Mouse (Mus musculus): ENCODE data around the gene Dnlz. TPM values are rescaled to one million over a fixed set of nuclear protein-coding genes. Genes with fewer than 3 reads are reported as not detected.

Dnlz gene
- total RNA-seq, 2 experiments from 2014 or later, result 26.3 to 27.8 TPM

DNA sequence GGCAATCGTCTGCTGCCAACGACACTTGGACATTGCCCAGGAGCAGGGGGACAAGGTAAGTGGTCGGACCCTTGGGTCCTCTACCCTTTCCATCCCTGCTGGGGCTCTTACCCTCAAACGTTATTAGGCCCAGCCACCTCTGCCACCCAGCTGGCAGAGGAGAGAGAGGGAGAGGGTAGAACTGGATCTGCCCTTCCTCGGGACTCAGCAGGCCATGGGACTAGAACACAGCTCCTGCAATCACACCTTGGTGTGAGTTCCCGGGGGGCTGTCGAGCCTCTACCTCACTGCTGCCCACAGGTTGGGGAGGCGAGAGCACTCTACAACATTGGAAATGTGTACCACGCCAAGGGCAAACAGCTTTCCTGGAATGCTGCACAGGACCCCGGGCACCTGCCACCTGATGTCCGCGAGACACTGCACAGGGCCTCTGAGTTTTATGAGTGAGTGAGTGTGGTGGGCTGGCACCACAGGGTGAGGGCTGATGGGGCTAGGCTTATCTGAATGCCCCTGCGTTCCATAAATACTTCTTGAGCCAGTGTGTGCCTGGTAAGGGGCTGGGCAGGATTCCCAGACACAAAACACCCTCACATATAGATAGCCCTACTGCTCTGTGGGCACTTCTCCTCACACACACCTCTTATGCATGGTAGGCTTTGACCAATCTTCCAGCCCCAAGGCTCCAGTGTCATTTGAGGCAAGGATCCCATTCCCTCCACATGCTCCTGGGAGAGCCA is 28.2 kb downstream of the Dnlz start:
- DNase-seq (ENCODE audit: extremely low spot score in 1 of 2, low spot score in 1 of 2), result no peak

DNA sequence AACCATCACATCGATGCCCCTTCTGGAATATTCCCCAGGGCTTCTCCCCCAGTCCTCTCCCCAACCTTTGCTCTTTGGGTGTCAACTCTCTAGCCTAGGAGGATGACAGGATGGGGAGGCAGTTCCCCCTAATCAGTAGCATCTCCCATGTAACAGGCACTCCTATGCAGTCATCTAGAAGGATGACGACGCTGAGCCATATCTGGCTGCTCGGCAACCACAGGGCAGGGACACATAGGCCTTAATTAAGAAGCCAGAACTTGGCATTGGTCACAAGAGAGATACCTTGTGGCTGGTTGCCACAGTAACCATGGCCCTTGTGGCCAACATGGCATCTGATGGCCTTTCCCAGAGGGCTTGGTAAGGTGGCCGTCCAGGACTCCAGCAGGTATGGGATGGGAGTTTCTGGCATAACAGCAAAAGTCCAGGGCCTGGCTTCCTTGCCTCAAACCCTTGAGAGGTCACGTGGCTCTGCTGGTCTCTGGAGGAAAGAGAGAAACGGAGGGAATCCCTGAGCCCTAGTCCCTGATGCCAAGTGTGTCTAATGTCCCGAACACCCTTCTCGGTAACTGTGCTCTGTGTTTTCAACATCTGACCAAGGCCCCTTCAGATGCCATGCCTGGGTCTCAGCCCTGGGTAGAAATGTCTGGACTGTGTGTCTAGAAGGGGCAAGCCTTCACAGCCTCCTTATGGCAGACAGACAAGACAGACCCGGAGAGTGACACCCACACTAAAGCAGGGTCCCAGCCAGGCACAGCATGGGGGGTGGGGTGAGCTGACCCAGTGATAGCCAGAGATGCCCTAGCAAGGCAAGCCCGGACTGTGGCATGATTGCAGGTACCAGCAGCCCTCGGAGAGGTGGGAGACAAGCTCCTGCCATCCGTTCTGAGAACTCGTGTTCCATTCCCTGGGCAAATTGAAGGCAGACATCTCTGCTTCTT is 31.4 kb downstream of the Dnlz start:
- no peak for DNase-seq (ENCODE audit: extremely low spot score in 1 of 2, low spot score in 1 of 2)

DNA sequence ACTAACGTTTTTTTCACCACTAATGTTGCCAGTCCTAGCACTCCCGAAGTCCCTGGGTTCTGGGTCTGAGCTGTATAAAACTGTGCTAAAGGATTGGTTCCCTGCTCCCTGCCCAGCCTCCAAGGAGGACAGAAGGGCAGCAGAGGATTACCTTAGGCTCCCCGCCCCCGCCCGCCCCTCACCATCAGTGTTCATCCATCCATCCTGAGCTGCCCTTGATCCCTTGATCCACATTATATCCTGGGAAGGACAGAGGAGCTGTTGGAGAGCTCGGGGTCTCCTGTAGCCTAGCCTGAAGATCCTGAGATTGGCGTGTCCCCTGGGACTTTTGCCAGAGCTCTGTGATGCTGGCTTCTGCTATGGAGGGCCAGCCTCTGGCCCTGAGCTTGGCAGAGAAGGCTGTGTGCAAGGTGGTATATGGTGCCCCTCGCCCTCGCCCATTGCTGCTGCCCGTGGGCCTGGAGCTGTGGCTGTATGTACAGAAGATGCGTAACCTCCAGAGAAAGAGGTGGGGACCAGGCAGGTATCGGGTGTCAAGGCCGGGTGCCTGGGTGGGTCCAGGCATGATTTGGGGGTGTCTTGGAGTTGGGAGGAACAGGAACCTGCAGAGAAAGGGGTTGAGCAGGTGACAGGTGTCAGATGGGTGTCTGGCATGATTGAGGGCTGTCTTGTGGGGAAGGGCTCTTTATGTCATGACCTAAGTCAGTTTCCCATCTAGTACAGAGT is 32.2 kb downstream of the Dnlz start:
- DNase-seq (ENCODE audit: extremely low spot score in 1 of 2, low spot score in 1 of 2), result no peak

DNA sequence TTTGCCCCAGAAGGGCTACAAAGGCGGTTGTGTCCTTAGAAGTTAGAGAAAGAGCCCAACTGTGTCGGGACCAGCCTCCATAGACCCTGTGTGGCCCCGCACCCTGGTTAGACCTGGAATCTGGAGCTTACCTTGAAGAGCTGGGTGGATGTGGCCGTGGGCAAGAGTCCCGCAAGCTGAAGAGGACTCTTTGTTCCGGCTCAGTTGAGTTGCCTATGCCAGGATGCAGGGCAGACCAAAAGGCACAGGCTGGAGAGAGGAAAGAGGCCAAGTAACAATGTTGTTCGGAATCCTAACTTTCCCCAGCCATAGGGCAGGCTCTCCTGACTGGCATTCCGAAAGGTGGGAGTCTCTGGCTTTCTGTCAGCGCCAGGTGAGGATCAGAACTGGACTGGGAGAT is 32.8 kb downstream of the Dnlz start:
- DNase-seq (ENCODE audit: extremely low spot score in 1 of 2, low spot score in 1 of 2), result no peak

DNA sequence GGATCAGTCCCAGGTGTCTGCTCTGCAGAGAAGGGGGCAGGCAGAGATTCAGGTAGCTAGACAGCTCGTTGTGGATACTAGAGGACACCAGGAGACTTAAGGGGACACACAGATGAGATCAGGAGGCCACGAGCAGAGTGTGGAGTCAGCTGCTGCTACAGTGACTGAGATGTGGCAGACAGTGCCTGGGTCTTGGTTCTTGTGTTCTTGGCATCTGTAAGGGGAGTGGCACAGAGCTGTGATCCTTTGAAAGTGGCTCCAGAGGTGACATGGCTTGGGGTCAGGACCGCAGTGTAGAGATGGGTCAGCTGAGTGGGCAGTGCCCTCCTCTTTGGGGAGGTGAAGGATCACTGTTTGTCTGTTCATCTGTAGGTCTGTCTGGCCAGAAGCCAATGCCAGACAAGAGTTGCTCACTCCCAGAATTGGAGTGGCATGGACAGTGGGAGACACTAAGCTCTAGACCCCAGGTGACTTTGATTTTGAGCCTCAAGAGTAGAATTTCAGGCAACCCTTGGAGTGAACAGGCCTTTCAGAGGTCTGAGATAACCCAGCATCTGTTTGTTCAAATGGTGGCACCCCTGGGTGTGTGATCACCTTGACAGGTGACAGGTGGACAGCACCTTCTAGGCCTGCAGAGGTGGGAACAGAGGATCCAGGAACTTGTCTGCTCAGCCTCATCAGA is 33.8 kb downstream of the Dnlz start:
- DNase-seq (ENCODE audit: extremely low spot score in 1 of 2, low spot score in 1 of 2), result no peak

DNA sequence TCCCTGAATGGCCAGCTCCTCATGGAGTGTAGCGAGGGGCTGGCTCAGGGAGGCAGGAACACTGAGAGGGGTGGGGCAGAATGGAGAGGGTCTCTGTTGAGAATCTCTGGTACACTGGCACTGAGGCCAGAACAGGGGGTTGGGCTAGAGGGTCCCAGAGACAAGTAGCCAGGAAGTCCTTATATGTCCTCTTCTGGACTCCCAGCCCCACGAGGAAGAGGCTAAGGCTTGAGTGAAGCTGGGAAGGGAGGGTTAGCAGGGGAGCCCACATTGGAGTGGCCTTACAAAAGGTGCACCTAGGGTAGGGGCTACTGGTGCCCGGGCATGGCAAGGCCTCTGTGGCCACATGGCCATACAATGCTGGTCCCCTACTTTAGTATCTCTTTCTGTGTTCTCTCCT is 34.5 kb downstream of the Dnlz start:
- no peak for DNase-seq (ENCODE audit: extremely low spot score in 1 of 2, low spot score in 1 of 2)

DNA sequence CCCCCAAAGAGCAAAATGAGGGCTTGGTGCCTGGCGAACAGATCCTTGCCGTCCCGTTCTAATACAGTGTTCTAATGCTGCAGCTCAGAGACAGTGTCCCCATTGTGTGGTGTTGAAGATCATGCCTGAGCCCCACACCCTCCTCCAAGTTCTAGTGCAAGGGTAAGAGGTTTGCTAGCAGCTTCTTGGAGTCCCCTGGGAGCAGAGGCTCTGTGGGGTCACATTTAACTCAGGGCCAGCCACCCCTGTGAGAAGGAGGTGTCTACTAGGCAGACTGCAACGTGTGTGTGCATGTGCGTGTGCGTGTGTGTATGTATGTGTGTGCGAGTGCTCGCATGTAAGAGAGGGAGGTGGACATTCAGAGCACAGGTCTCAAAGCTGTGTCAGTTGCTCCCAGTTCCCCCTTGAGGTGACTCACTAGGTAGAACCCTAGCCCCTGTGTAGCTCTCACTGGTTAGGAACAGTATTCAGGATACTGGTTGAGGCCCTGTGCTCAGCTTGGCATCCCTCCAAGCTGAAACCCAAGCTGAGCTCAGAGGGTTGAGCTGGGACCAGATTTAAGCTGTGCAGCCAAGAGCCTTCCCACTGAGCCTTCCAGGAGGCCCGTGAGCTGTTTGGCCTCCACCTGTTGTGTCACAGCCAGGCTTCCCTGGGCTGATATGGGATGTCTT is 35.2 kb downstream of the Dnlz start:
- DNase-seq (ENCODE audit: extremely low spot score in 1 of 2, low spot score in 1 of 2), result no peak

DNA sequence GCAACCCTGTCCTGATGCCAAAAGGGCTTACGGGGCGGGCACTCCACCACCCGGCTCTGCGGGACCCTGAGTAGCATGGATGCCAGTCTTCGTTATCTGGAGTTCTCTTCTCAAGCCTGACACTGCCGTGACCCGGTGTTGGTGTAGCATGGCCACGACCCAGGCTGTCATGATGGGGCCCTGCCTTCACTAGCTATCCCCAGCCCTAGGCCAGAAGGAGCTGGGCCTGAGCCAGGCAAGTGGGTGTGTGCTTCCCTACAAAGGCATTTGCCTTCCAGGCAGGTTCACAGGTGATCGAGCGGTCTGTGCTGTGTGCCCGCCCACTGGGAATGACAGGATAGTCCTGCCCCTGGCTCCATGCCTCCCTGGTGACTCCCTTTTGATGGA is 36.0 kb downstream of the Dnlz start:
- DNase-seq (ENCODE audit: extremely low spot score in 1 of 2, low spot score in 1 of 2), result no peak

DNA sequence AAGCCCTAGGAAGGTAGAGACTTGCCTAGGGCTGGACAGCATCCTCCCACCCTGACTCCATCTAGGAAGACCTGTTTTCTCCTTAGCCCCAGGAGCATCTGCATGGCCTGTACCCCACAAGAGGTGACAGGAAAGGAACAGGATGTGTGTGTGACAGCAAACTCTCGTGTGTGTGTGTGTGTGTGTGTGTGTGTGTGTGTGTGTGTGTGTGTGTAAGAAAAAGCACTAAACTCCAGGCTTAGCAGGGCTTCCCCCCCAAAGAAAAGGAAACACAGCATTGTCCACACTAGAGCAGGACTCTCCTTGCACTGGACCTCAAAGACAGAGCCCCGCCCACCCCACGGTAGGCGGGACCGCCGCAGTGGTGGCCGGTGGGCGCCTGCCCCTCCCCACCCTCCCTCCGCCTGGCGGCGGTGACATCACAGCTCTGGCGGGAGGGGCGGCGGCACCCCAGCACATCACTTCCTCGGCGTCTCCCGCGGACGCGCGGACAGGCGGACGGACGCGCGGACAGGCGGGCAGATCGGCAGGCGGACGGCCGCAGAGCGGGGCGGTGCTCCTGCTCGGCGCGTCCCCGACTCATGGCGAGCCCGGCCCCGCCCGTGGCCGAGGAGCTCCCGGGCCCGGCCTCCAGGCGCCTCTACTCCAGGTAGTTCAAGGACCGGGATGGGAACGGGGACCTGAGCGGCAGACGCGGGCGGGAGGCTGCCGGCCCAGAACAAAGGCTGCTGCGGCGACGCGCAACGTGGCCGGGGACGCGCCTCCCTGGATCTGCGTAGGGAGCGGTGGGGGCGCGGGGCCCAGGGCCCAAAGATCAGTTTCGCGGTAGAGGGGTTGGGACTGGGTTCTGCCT is 36.6 kb downstream of the Dnlz start, which contains the start of gene Gpsm1:
Gene Gpsm1 (plus strand): TSS at position 444 of the 853 bp plus-strand sequence.
- DNase-seq (ENCODE audit: extremely low spot score in 1 of 2, low spot score in 1 of 2), result peak in 1 of 2 experiments; percentile 60

DNA sequence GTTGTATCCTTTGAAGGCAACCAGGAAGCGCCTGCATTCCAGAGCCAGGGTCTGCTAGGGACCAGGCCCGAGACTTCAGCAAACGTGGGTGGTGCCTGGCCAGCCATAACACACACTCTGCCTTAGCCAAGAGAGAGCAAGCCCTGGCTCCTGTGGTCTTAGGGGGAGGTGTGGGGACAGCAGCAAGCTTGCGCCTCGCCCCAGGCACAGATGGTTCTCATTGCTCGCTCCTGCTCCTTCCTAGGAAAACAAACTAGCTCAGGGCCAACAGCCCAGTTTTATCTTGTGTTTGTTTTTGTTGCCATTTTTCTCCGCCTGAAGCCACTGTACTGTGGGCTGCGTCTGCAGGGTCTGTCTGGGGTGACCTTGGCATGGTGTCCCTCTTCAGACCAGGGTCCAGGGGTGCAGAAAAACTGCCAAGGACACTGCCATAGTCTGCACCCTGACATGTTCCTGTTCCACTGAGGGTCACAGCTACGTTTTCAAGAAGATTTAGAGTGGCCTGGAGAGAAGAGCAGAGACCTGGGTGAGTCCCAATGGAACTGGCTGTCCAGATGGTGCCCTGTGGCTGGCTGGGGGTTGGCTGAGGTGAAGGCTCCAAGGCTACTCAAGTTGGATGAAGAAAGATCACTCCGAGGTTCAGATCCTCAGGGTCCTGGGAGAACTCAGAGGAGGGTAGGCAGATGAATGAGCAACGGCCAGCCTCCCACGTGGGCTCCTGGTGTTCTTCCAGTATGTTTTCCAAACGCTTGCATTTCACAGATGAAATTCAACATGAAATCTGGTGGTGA is 37.4 kb downstream of the Dnlz start:
- DNase-seq (ENCODE audit: extremely low spot score in 1 of 2, low spot score in 1 of 2), result no peak

DNA sequence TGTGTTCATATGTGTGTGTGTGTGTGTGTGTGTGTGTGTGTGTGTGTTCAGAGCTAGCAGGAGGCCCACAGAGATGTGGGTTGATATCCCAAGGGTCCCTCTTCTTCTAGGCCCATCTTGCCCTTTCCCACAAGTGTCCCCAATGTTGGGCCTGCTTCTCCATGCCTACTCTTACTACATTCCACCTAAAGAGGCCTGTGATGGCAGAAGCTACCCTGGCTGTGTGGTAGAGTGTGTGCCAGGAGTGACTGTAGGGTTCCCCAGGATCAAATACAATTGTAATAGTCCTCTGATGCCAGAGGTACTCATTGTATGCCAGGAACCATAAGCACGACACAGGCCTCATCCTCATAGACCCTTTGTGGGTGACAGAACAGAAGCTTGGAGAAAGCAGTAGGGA is 38.5 kb downstream of the Dnlz start:
- no peak for DNase-seq (ENCODE audit: extremely low spot score in 1 of 2, low spot score in 1 of 2)

DNA sequence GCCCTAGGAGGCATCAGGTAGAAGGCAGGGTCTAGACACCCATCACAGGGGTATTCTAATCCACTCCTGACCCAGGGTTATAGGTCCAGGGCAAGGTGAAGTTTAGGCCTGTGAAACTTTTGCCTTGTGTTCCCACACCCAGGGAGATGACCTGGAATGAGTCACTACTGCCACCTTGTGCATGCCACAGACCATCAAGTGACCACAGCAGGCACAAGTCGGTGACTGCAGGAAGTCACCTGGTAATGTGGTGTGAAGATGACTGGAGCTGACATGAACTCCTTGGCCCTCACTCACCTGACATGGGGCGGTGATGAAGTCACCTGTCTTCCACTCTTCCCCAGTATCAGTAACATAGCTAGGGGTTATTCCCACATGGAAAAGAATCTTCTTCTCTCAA is 39.1 kb downstream of the Dnlz start:
- DNase-seq (ENCODE audit: extremely low spot score in 1 of 2, low spot score in 1 of 2), result no peak

DNA sequence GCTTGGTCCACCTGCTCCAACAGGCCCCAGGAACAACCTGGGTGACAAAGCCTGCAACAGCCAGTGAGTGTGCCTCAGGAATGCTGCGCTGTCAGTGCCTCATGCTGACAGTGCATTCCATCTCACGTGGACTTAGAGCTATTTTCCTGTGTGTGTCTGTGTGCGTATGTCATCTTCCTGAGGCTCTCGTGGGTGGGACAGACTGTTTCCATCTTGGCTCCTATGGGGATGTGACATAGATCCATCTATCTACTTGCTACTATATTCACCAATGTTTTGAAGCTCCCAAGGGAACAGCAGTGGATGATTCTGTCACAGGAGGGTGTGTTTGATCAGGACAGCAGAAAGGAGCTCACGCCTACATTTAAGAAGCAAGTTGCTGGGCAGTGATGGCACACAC is 40.0 kb downstream of the Dnlz start:
- DNase-seq (ENCODE audit: extremely low spot score in 1 of 2, low spot score in 1 of 2), result no peak

DNA sequence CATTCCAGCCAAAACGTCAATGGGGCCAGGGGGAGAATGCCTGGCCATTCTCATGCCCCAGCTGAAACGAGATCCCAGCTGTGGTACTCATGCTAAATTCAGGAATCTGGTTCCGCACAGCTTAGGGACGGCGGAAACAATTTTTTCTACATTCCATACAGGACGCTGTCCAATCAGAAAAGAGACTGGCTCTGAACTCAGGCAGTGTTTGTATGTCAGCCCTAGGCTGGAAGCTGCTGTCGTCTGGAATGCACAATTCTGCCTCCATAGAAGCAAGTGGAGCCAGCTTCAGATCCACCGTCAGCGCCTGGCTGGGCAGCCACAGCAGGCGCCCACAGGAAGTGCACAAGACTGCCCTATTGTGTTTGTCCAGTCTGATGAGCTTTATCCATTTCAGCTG is 42.2 kb downstream of the Dnlz start:
- DNase-seq (ENCODE audit: extremely low spot score in 1 of 2, low spot score in 1 of 2), result no peak

DNA sequence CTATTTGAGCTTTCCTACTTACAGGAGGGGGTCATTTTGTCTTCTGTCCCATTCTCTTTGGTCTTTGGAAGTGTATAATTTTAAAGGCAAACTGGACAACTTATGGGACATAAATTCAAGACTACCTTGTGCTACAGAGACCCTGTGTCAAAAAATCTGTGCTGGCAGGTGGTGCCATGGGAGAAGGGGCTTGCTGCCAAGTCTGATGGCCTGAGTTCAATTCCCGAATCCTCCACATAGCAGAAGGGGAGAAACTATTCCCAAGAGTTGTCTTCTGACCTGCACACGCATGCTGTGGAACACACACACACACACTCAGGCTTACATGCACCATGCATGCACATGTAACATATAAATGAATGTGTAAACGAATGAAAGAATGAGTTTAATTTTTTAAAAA is 45.2 kb downstream of the Dnlz start:
- DNase-seq (ENCODE audit: extremely low spot score in 1 of 2, low spot score in 1 of 2), result no peak

DNA sequence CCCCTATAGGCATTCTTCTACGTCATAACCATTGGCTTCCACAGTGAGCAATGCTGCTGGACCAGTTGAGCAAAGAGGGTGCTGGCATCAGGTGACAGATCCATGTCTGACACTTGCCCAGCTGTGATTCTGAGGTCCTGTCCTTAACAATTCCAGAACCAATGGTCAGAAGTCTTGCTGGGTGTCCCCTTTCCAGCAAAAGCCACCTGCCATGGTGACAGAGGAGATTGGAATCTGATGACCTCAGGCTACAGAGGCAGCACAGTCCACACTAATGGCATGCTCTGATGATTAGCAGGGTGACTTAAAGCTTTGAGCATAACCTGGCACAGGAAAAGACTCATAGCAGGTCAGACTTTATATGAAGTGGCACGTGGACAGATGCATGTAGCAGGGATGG is 46.4 kb downstream of the Dnlz start:
- DNase-seq (ENCODE audit: extremely low spot score in 1 of 2, low spot score in 1 of 2), result no peak

DNA sequence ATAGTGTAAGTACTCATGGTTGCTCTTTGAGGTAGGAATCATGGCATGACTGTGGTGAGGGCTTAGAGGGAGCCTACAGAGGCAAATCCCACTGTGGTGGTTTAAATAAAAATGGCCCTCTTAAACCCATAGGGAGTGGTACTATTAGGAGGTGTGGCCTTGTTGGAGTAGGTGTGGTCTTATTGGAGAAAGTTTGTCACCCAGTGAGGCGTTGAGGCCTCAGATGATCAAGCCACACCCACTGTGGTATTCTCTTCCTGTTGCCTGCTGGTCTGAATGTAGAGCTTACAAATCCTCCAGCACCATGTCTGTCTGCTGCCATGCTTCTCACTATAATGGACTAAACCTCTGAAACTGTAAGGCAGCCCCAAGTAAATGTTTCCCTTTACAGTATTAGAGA is 47.2 kb downstream of the Dnlz start:
- DNase-seq (ENCODE audit: extremely low spot score in 1 of 2, low spot score in 1 of 2), result no peak

DNA sequence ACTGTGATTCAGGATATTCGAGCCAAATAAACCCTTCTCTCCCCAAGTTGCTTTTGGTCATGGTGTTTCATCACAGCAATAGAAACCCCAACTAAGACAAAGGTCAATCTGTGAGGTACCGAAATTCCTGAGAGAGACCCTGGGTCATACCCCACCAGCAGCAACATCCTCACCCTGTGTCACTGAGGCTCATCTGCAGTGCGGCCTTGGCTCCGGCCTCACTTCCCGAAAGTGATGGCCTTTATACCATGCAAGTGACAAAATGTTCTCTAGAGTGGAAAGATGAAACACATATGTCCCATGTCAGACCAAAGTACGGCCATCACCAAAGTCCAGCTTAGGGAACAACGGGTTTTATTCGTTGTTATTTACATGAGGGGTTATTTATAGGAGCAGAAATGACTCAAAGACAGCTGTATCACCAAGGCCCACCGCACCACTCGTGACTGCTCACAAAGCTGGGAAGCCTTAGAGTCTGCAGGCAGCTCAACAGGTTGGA is 49.9 kb downstream of the Dnlz start:
- DNase-seq (ENCODE audit: extremely low spot score in 1 of 2, low spot score in 1 of 2), result no peak
